Mouse (Mus musculus): Measurements from ENCODE around the gene Fgfr2. TPM values are rescaled to one million over a fixed set of nuclear protein-coding genes. Genes with fewer than 3 reads are reported as not detected.

Fgfr2 gene
- polyA plus RNA-seq, 1 experiment, result 59.9 TPM

- Histone ChIP-seq H3K4me3 (ENCODE audit: insufficient read depth, low read length) (no peak overlapping the region), H3K27ac (ENCODE audit: insufficient read depth, low read length) (no peak overlapping the region), H3K4me1 (ENCODE audit: control insufficient read depth, insufficient read depth, low read length) (peaks cover 8% of the 10 kb centered on the region)
- no peak for TF ChIP-seq POLR2A (IDR thresholded peaks at IDR 0.05; ENCODE audit: low read depth, low read length)
- no peak for TF ChIP-seq CTCF (IDR thresholded peaks at IDR 0.05; ENCODE audit: borderline replicate concordance, insufficient read depth, low read length)
Observed at GRCm38 (mm10) chr7:130705230-130705629, 2417.9 kb downstream of the Fgfr2 start.

GRCm38 (mm10) chr7:130701336-130701735 is 2421.8 kb downstream of the Fgfr2 start:
- TF ChIP-seq CTCF (IDR thresholded peaks at IDR 0.05; ENCODE audit: borderline replicate concordance, insufficient read depth, low read length) (no peak), POLR2A (IDR thresholded peaks at IDR 0.05; ENCODE audit: low read depth, low read length) (no peak)
- no peak overlapping the region for H3K27ac ChIP-seq (ENCODE audit: insufficient read depth, low read length)
- no peak overlapping the region for H3K4me3 ChIP-seq (ENCODE audit: insufficient read depth, low read length)
- no peaks in the 10 kb centered on the region for H3K4me1 ChIP-seq (ENCODE audit: control insufficient read depth, insufficient read depth, low read length)

DNA sequence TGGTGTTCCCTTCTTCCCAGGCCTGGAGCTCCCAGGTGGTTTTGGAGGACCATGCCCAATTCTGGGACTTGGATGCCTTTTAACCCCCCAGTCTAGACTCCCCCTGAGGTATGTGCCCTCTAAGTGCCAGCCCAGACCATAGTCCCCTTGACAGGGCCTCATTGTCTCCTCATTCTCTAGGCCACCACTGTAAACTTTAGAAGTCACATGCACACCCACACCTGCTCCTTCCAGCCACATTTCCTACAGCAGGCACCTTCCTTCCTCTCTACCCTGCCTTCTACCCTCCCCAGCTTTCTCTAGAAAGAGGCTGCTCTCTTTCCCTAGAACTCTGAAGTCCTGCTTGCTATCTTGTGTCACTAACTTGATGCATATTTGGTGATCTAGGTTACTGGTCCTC is 2424.7 kb downstream of the Fgfr2 start:
- H3K27ac ChIP-seq (ENCODE audit: insufficient read depth, low read length), result no peak overlapping the region
- TF ChIP-seq POLR2A (IDR thresholded peaks at IDR 0.05; ENCODE audit: low read depth, low read length) (no peak), CTCF (IDR thresholded peaks at IDR 0.05; ENCODE audit: borderline replicate concordance, insufficient read depth, low read length) (no peak)
- no peaks in the 10 kb centered on the region for H3K4me1 ChIP-seq (ENCODE audit: control insufficient read depth, insufficient read depth, low read length)
- H3K4me3 ChIP-seq (ENCODE audit: insufficient read depth, low read length), result no peak overlapping the region

GRCm38 (mm10) chr7:130696347-130697234 is 2426.6 kb downstream of the Fgfr2 start:
- Histone ChIP-seq H3K4me3 (ENCODE audit: insufficient read depth, low read length) (no peak overlapping the region), H3K27ac (ENCODE audit: insufficient read depth, low read length) (no peak overlapping the region), H3K4me1 (ENCODE audit: control insufficient read depth, insufficient read depth, low read length) (no peaks in the 10 kb centered on the region)
- TF ChIP-seq POLR2A (IDR thresholded peaks at IDR 0.05; ENCODE audit: low read depth, low read length) (no peak), CTCF (IDR thresholded peaks at IDR 0.05; ENCODE audit: borderline replicate concordance, insufficient read depth, low read length) (no peak)

DNA sequence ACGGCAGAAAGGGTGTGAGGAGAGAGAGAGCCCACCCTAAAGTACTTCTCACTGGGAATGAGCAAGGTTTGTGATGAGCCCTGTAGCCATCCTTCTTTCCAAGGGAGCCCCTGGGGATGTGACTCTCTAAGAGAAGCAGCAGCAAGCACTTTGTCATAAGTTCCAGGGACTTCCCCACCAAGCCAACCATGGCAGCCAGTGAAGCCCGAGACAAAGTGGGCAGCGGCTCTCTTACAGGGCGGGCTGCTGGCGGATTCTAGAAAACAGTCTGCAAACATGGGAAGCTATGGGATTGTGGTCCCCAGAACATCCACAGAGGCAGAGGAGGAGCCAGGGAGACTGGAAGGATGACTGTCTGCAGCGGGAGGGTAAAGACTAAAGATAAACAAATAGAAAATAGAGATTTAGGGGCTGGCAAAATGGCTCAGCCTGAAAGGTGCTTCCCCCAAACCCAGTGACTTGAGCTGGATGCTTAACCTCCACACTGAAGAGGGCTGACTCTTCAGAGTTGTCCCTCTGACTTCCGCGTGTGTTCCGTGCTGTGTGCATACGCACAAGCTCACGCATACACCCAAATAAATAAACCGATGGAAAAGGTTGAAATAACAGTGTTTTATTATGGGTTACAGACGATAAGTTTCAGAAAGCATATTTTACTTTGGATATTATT is 2427.3 kb downstream of the Fgfr2 start:
- H3K4me1 ChIP-seq (ENCODE audit: control insufficient read depth, insufficient read depth, low read length), result no peaks in the 10 kb centered on the region
- TF ChIP-seq CTCF (IDR thresholded peaks at IDR 0.05; ENCODE audit: borderline replicate concordance, insufficient read depth, low read length) (no peak), POLR2A (IDR thresholded peaks at IDR 0.05; ENCODE audit: low read depth, low read length) (no peak)
- H3K4me3 ChIP-seq (ENCODE audit: insufficient read depth, low read length), result no peak overlapping the region
- H3K27ac ChIP-seq (ENCODE audit: insufficient read depth, low read length), result no peak overlapping the region

DNA sequence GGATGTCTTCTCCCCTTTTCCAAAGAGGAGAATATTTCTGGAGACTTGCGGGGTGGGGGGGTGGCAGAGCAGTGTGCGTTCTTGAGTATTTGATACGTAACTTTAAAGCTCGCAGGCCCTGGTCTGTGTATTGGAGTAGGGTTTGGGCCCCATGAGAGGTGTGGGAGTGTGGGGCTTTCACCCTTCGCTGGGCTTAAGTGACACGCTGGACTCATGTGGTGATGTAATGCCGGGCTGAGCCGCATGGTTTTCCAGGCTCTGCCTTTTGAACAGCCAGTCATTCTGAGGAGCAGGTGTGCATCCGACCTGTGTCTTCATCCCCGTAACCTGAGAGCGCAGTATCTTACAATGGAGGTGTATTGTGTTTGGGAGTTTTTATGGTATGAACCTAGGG is 2429.4 kb downstream of the Fgfr2 start:
- Histone ChIP-seq H3K4me1 (ENCODE audit: control insufficient read depth, insufficient read depth, low read length) (no peaks in the 10 kb centered on the region), H3K4me3 (ENCODE audit: insufficient read depth, low read length) (peak overlapping the region; percentile 51), H3K27ac (ENCODE audit: insufficient read depth, low read length) (peak overlapping the region; percentile 79)
- TF ChIP-seq POLR2A (IDR thresholded peaks at IDR 0.05; ENCODE audit: low read depth, low read length) (no peak), CTCF (IDR thresholded peaks at IDR 0.05; ENCODE audit: borderline replicate concordance, insufficient read depth, low read length) (no peak)

DNA sequence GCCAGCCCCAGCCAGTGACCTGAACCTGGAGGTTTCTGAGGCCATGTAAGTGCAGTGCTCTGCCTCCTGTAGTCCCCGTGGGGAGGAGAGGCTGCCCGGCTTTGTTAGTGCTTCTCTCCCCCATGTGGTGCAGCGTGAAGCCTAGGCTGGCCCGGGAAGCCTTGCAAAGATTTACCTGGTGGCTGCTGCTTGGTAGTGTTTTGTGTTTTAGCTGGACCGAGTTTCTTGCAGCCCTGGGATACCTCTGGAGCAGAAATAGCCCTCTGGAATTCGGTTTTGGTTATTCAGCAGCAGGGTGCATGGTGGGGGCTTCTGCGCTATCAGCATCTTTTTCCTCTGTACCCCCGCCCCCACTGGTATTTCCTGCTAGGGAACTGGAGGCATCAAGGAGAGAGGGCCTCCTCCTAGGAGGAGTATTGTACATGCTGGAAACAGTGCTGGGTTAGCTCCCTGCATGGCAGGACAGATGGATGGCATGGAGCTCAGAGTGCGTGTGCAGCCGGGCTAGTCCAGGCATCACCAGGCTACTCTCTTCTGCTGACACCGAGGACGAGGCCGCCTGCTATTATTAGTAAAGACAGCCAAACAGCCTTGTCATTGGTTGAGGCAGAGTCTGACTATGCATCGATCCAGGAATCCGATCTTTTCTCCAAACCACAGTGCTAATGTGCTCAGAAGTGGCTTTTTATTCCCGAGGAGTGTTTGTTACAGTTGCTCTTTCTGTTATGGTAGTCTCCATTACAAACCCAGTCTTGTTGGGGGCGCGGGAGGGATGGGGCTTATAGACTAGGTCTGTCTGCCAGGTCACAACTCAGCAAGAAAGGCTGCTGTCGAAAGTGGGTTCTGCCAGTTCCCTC is 2430.0 kb downstream of the Fgfr2 start:
- H3K27ac ChIP-seq (ENCODE audit: insufficient read depth, low read length), result peak overlapping the region; percentile 79
- no peak for TF ChIP-seq CTCF (IDR thresholded peaks at IDR 0.05; ENCODE audit: borderline replicate concordance, insufficient read depth, low read length)
- peak; percentile 87 for TF ChIP-seq POLR2A (IDR thresholded peaks at IDR 0.05; ENCODE audit: low read depth, low read length)
- no peaks in the 10 kb centered on the region for H3K4me1 ChIP-seq (ENCODE audit: control insufficient read depth, insufficient read depth, low read length)

GRCm38 (mm10) chr7:130692392-130692942 is 2430.7 kb downstream of the Fgfr2 start:
- H3K4me1 ChIP-seq (ENCODE audit: control insufficient read depth, insufficient read depth, low read length), result no peaks in the 10 kb centered on the region
- peak overlapping the region; percentile 79 for H3K27ac ChIP-seq (ENCODE audit: insufficient read depth, low read length)
- TF ChIP-seq POLR2A (IDR thresholded peaks at IDR 0.05; ENCODE audit: low read depth, low read length), result peak; percentile 58; the same call in 1 of the 2 replicates
- peak; percentile 81; the same call in 1 of the 2 replicates for TF ChIP-seq CTCF (IDR thresholded peaks at IDR 0.05; ENCODE audit: borderline replicate concordance, insufficient read depth, low read length)
- peak overlapping the region; percentile 51 for H3K4me3 ChIP-seq (ENCODE audit: insufficient read depth, low read length)

More for the DNA sequence above, 2430.0 kb downstream of the Fgfr2 start:
- H3K4me3 ChIP-seq (ENCODE audit: insufficient read depth, low read length), result peak overlapping the region; percentile 51

DNA sequence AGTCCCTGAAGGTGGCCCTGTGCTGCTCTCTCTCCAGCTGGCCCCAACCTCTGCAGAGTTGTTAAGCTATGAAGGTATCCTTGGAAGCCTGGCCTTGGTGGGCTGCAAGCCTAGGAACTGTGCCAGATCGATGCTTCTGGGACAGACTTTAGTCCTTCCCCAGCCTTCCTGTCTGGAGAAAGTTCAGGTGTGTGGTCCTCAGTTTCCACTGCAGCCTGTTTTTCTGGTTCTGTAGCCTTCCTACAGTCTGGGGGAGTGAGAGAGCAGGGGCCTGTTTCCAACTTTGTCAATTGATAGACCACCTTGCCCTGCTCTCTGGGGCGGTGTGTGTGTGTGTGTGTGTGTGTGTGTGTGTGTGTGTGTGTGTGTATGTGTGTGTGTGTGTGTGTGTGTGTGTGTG is 2431.2 kb downstream of the Fgfr2 start:
- TF ChIP-seq POLR2A (IDR thresholded peaks at IDR 0.05; ENCODE audit: low read depth, low read length) (no peak), CTCF (IDR thresholded peaks at IDR 0.05; ENCODE audit: borderline replicate concordance, insufficient read depth, low read length) (no peak)
- no peaks in the 10 kb centered on the region for H3K4me1 ChIP-seq (ENCODE audit: control insufficient read depth, insufficient read depth, low read length)
- H3K4me3 ChIP-seq (ENCODE audit: insufficient read depth, low read length), result no peak overlapping the region

More for the DNA sequence above, 2431.2 kb downstream of the Fgfr2 start:
- peak overlapping the region; percentile 79; the same call in 1 of the 2 replicates for H3K27ac ChIP-seq (ENCODE audit: insufficient read depth, low read length)
